Mouse (Mus musculus) MEL (cell line): ENCODE results near the gene Sec22c.

Source experiments
- CTCF ChIP-seq, 3 experiments: IDR thresholded peaks in 2 of 3; conservative IDR thresholded peaks in 1 of 3; 2 replicates each; pipeline ENCODE4 v1.5.1; 2011 to 2012; ENCODE audit warnings: low read length in 3 of 3, low read depth in 2 of 3, mild to moderate bottlenecking in 2 of 3, improper control_type of control experiment in 1 of 3, inconsistent platforms in 1 of 3, mixed read lengths in 1 of 3, moderate library complexity in 1 of 3; ENCODE audit not compliant: control insufficient read depth in 1 of 3, insufficient read depth in 1 of 3, poor library complexity in 1 of 3, severe bottlenecking in 1 of 3
- ELF1 ChIP-seq: IDR thresholded peaks from 2 replicates; pipeline ENCODE4 v1.6.1; 2014; ENCODE audit warnings: low read depth, mild to moderate bottlenecking, inconsistent platforms, low read length, improper control_type of control experiment, moderate library complexity
- EP300 ChIP-seq, 2 experiments: IDR thresholded peaks; 2 replicates each; pipeline ENCODE4 v1.6.1; 2011; ENCODE audit warnings: improper control_type of control experiment in 2 of 2, low read length in 2 of 2, low read depth in 1 of 2, mild to moderate bottlenecking in 1 of 2
- ETS1 ChIP-seq: IDR thresholded peaks from 2 replicates; pipeline ENCODE4 v1.6.1; 2012; ENCODE audit warnings: low read depth, mild to moderate bottlenecking, inconsistent platforms, low read length, improper control_type of control experiment, moderate library complexity
- POLR2A ChIP-seq, 2 experiments: IDR thresholded peaks; 2 replicates each; pipeline ENCODE4 v1.6.1; 2011 to 2012; ENCODE audit warnings: low read length in 2 of 2, mild to moderate bottlenecking in 2 of 2, control low read depth in 1 of 2, improper control_type of control experiment in 1 of 2, low read depth in 1 of 2, moderate library complexity in 1 of 2; ENCODE audit not compliant: control insufficient read depth in 1 of 2, insufficient read depth in 1 of 2, poor library complexity in 1 of 2
- POLR2AphosphoS2 ChIP-seq: IDR thresholded peaks from 2 replicates; pipeline ENCODE4 v1.6.1; 2011; ENCODE audit warnings: low read length, improper control_type of control experiment
- SIN3A ChIP-seq: IDR thresholded peaks from 2 replicates; pipeline ENCODE4 v1.6.1; 2012; ENCODE audit warnings: low read length, improper control_type of control experiment, inconsistent platforms
- TAL1 ChIP-seq: IDR thresholded peaks from 2 replicates; pipeline ENCODE4 v1.6.1; 2012; ENCODE audit warnings: mild to moderate bottlenecking, inconsistent platforms, low read length, moderate library complexity, mixed read lengths
- USF1 ChIP-seq: IDR thresholded peaks from 2 replicates; pipeline ENCODE4 v1.6.1; 2014; ENCODE audit warnings: low read depth, mild to moderate bottlenecking, inconsistent platforms, low read length, improper control_type of control experiment, moderate library complexity
- USF2 ChIP-seq, 2 experiments: IDR thresholded peaks; 2 replicates each; pipeline ENCODE4 v1.6.1; 2011 to 2012; ENCODE audit warnings: improper control_type of control experiment in 2 of 2, low read length in 2 of 2, borderline replicate concordance in 1 of 2, inconsistent platforms in 1 of 2, low read depth in 1 of 2, mild to moderate bottlenecking in 1 of 2; ENCODE audit not compliant: insufficient read depth in 1 of 2
- ZMIZ1 ChIP-seq: IDR thresholded peaks from 2 replicates; pipeline ENCODE4 v1.6.1; 2012; ENCODE audit warnings: low read depth, mild to moderate bottlenecking, inconsistent platforms, low read length, improper control_type of control experiment, moderate library complexity

DNA sequence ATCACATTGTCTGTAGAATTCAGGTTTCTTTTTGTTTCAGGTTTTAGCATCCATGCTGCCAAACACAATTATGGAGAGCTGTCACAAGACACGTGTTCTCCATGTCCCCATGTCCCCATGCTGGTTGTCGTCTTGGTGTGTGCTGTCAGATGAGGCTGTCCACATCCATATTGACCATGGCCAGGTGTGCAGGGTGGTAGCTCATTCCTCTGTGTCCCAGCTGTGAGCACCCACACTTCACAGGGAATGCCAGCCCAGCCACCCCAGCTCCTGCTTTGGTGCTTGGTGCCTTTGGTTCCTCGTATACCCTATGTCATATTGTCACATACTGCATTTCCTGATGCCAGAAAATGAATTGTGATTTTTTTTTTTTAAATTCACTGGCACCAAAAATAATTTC lies 49.3 kb upstream of the Sec22c start:
- no peak for TF ChIP-seq CTCF (IDR thresholded peaks at IDR 0.05 in 2 of 3, conservative IDR thresholded peaks at IDR 0.05 in 1 of 3; ENCODE audit: control insufficient read depth in 1 of 3, insufficient read depth in 1 of 3, low read depth in 2 of 3, low read length in 3 of 3, poor library complexity in 1 of 3, severe bottlenecking in 1 of 3)
- no peak for TF ChIP-seq ELF1
- TF ChIP-seq ETS1 = no peak
- TF ChIP-seq POLR2A (IDR thresholded peaks at IDR 0.05; ENCODE audit: control insufficient read depth in 1 of 2, insufficient read depth in 1 of 2, low read depth in 1 of 2, low read length in 2 of 2, poor library complexity in 1 of 2) = no peak
- no peak for TF ChIP-seq EP300 (IDR thresholded peaks at IDR 0.05; ENCODE audit: low read depth in 1 of 2, low read length in 2 of 2)
- no peak for TF ChIP-seq USF1
- TF ChIP-seq SIN3A = no peak
- no peak for TF ChIP-seq USF2 (IDR thresholded peaks at IDR 0.05; ENCODE audit: borderline replicate concordance in 1 of 2, insufficient read depth in 1 of 2, low read depth in 1 of 2, low read length in 2 of 2)
- no peak for TF ChIP-seq TAL1
- no peak for TF ChIP-seq POLR2AphosphoS2
- TF ChIP-seq ZMIZ1 = no peak
